Comparison of ENCODE assay signal across 16 mouse cellular contexts in genomic region chr9:111355041-111355440, GRCm38 (mm10). TPM values are rescaled to one million over a fixed set of nuclear protein-coding genes. Genes with fewer than 3 reads are reported as not detected.
"Had no signal": no experiment of that assay in that cellular context is flagged by ENCODE, and none has a peak within 500 bp of the region (broad histone marks: within the 10 kb centered on the region; RNA-seq: fewer than 3 reads in every experiment).

No protein-coding gene starts in this region.

- DNase-seq: kidney, postnatal 10 days; kidney, postnatal 4 days; liver, embryonic 13.5 days; liver, postnatal 0 days; lung, postnatal 14 days; midbrain, embryonic 14.5 days; right cerebral cortex, postnatal 14 days; thymus, postnatal 4 days had no signal

- H3K4me3 ChIP-seq: layer of hippocampus, adult 2 months; left cerebral cortex, adult 2 months; limb, embryonic 10.5 days; liver, embryonic 13.5 days; lung, embryonic 15.5 days; stomach, embryonic 15.5 days had no signal

- H3K36me3 ChIP-seq: limb, embryonic 10.5 days; liver, embryonic 13.5 days; lung, embryonic 15.5 days; stomach, embryonic 15.5 days had no signal

- H3K27me3 ChIP-seq: liver, embryonic 13.5 days; lung, embryonic 15.5 days; stomach, embryonic 15.5 days had no signal

- H3K4me1 ChIP-seq: liver, embryonic 13.5 days; lung, embryonic 15.5 days; stomach, embryonic 15.5 days had no signal

- H3K27ac ChIP-seq: layer of hippocampus, adult 2 months; left cerebral cortex, adult 2 months; limb, embryonic 10.5 days; liver, embryonic 13.5 days; lung, embryonic 15.5 days; macrophage; stomach, embryonic 15.5 days had no signal

RNA-seq across cellular contexts. Expression of gene Trank1, which starts 43.5 kb away (rescaled TPM):
- total RNA-seq: megakaryocyte-erythroid progenitor cell, adult 5-6 weeks had no signal
- polyA plus RNA-seq: liver, embryonic 13.5 days; macrophage; spleen, adult 2 months had no signal
